Comparison of ENCODE assay signal across 38 mouse cellular contexts in the genomic region with DNA sequence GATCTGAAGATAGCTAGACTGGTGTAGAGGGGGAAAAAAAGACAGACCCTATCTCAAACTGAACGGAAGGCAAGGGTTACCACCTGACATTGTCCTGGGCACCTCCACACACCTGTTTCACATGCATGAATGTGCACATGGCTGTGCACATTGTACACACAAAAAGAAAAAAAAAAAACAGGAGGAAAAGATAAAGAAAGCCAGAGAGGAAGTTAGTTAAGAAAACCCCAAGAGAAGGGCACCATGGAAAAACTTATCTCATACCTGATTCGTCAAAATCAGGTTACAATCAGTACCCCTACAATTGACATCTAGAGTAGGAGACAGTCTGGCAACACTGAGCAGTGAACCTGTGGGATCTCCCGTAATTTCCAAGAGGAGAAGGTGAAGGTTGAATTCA. TPM values are rescaled to one million over a fixed set of nuclear protein-coding genes. Genes with fewer than 3 reads are reported as not detected.
"Had no signal": no experiment of that assay in that cellular context is flagged by ENCODE, and none has a peak within 500 bp of the region (broad histone marks: within the 10 kb centered on the region; RNA-seq: fewer than 3 reads in every experiment).

No protein-coding gene starts in this region.

- H3K27me3 ChIP-seq: heart, embryonic 13.5 days; heart, embryonic 15.5 days; hindbrain, embryonic 13.5 days; hindbrain, embryonic 15.5 days; kidney, embryonic 15.5 days; liver, embryonic 12.5 days had no signal

- H3K4me1 ChIP-seq: heart, embryonic 13.5 days; heart, embryonic 15.5 days; hindbrain, embryonic 13.5 days; hindbrain, embryonic 15.5 days; kidney, embryonic 15.5 days; liver, embryonic 12.5 days had no signal

- DNase-seq: gastrocnemius, adult 2 months; gastrocnemius, postnatal 10 days; gastrocnemius, postnatal 25 days; heart, adult 18-20 months; heart, postnatal 14 days; heart, postnatal 36 days; kidney, adult 11 months; kidney, adult 2 months; kidney, adult 9 months; kidney, postnatal 14 days; kidney, postnatal 36 days; layer of hippocampus, adult 9-11 months; layer of hippocampus, postnatal 36 days; left cerebral cortex, postnatal 4 days had no signal

- ATAC-seq: hindbrain, postnatal 0 days; intestine, embryonic 16.5 days; liver, embryonic 12.5 days had no signal

- H3K9me3 ChIP-seq: heart, embryonic 13.5 days; heart, embryonic 15.5 days; hindbrain, embryonic 13.5 days; hindbrain, embryonic 15.5 days; kidney, embryonic 15.5 days; liver, embryonic 12.5 days had no signal

- H3K4me3 ChIP-seq: gastrocnemius, adult 2 months; heart, embryonic 13.5 days; heart, embryonic 15.5 days; hindbrain, embryonic 13.5 days; hindbrain, embryonic 15.5 days; kidney, embryonic 15.5 days; liver, embryonic 12.5 days had no signal

- H3K27ac ChIP-seq: gastrocnemius, adult 2 months; heart, embryonic 13.5 days; heart, embryonic 15.5 days; hindbrain, embryonic 13.5 days; hindbrain, embryonic 15.5 days; hindbrain, postnatal 0 days; kidney, embryonic 15.5 days; kidney, postnatal 0 days; liver, embryonic 12.5 days; liver, embryonic 14.5 days had no signal

- H3K36me3 ChIP-seq: heart, embryonic 13.5 days; heart, embryonic 15.5 days; hindbrain, embryonic 13.5 days; hindbrain, embryonic 15.5 days; kidney, embryonic 15.5 days; liver, embryonic 12.5 days had no signal

- H3K9ac ChIP-seq: heart, embryonic 13.5 days; heart, embryonic 15.5 days; hindbrain, embryonic 13.5 days; hindbrain, embryonic 15.5 days; kidney, embryonic 15.5 days; liver, embryonic 12.5 days; liver, embryonic 14.5 days had no signal

- H3K4me2 ChIP-seq: heart, embryonic 11.5 days; heart, embryonic 13.5 days; heart, embryonic 15.5 days; hindbrain, embryonic 13.5 days; hindbrain, embryonic 15.5 days; kidney, embryonic 15.5 days; liver, embryonic 12.5 days had no signal

RNA-seq across cellular contexts. Expression of a gene that starts 39.6 kb away (rescaled TPM):
- total RNA-seq: gastrocnemius, adult 2 months; gastrocnemius, postnatal 10 days; gastrocnemius, postnatal 25 days; gastrocnemius, postnatal 4 days; granulocyte monocyte progenitor cell, adult 5-6 weeks; heart, adult 18-20 months; heart, postnatal 14 days; heart, postnatal 36 days; hematopoietic stem cell, adult 5-6 weeks; hindbrain, postnatal 0 days; layer of hippocampus, adult 18-20 months; layer of hippocampus, adult 8-10 months; layer of hippocampus, postnatal 14 days; layer of hippocampus, postnatal 36 days; left cerebral cortex, adult 18-20 months; left cerebral cortex, adult 8-10 months; left cerebral cortex, postnatal 10 days; left cerebral cortex, postnatal 25 days; left cerebral cortex, postnatal 4 days had no signal
- polyA plus RNA-seq: heart, embryonic 13.5 days; heart, embryonic 15.5 days; heart, postnatal 0 days; hindbrain, embryonic 11.5 days; hindbrain, embryonic 13.5 days; hindbrain, embryonic 15.5 days; hindbrain, postnatal 0 days; kidney, adult 2 months; limb, embryonic 14.5 days had no signal
